Mouse (Mus musculus) liver, postnatal 0 days (tissue): ENCODE data around the gene Sall2.

Source experiments
- CTCF ChIP-seq: sonication (generic); IDR thresholded peaks from 2 replicates; pipeline ENCODE4 v1.5.1; 2016; ENCODE audit warnings: antibody characterized with exemption, low read depth
- EP300 ChIP-seq: IDR thresholded peaks from 2 replicates; pipeline ENCODE4 v1.6.1; 2016; ENCODE audit warnings: antibody characterized with exemption, low read depth, mild to moderate bottlenecking

DNA sequence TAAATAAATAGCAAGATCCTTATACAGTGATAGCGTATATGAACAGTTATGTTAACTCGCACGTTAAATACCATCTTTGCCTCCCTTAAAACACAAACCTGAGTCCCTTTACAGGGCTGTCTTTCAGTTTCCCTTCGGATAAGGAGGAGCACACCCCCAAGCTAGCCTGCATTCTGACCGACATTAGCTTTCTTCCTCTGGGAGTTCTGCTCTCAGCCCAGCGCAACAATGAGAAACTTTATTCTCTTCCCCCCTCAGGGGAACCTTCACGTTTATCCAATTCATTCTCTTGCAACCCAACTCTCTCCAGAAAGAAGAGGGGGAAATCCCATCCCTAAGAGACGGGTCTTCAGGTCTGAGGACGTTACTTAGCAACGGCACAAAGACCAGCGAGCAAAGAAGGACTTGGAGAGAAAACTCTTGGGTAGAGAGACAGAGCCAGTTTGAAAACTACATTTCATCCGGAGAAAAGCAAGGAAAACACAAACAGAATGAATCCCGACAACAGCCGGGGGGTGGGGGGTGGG lies 1.1 kb downstream of the Sall2 start:
- TF ChIP-seq EP300 (no peak), CTCF (no peak)
